Mouse (Mus musculus) stomach, postnatal 0 days (tissue): ENCODE measurements around the gene Pkm. TPM values are rescaled to one million over a fixed set of nuclear protein-coding genes. Genes with fewer than 3 reads are reported as not detected.

Experiments used
- ATAC-seq: fragments of 200-750 bp; cut with Nextera tagmentation; 2 replicates; pipeline ENCODE4 v1.8.0; 2017; ENCODE audit not compliant: low FRiP score, low TSS enrichment
- DNase-seq: peaks from one replicate; pipeline ENCODE4 v3.0.0-alpha.2; 2016; ENCODE audit warnings: low spot score
- H3K27ac ChIP-seq: fragments of 300-500 bp; sonication (generic); replicated peaks from 2 replicates; pipeline ENCODE4 v1.5.1; 2014; ENCODE audit warnings: mild to moderate bottlenecking, control low read depth
- H3K27me3 ChIP-seq: fragments of 300-500 bp; sonication (generic); 2 replicates; pipeline ENCODE4 v1.6.1; 2014; ENCODE audit warnings: low read length; ENCODE audit not compliant: control insufficient read depth, insufficient read depth
- H3K36me3 ChIP-seq: fragments of 300-500 bp; sonication (generic); 2 replicates; pipeline ENCODE4 v1.6.1; 2014; ENCODE audit warnings: low read length, mixed read lengths; ENCODE audit not compliant: control insufficient read depth, insufficient read depth
- H3K4me1 ChIP-seq: fragments of 300-500 bp; sonication (generic); replicated peaks from 2 replicates; pipeline ENCODE4 v1.6.1; 2014; ENCODE audit warnings: antibody characterized with exemption; ENCODE audit not compliant: control insufficient read depth, insufficient read depth
- H3K4me2 ChIP-seq: fragments of 300-500 bp; sonication (generic); replicated peaks from 2 replicates; pipeline ENCODE4 v1.6.1; 2014; ENCODE audit warnings: low read depth, mild to moderate bottlenecking, control low read depth, moderate library complexity
- H3K4me3 ChIP-seq: fragments of 300-500 bp; sonication (generic); 2 replicates; pipeline ENCODE4 v1.5.1; 2014; ENCODE audit warnings: low read depth, low read length, control low read depth
- H3K9ac ChIP-seq: fragments of 300-500 bp; sonication (generic); 2 replicates; pipeline ENCODE4 v1.6.1; 2014; ENCODE audit warnings: mild to moderate bottlenecking, low read length, control low read depth, mixed read lengths
- H3K9me3 ChIP-seq: fragments of 300-500 bp; sonication (generic); 2 replicates; pipeline ENCODE4 v1.6.1; 2016; ENCODE audit warnings: low read length; ENCODE audit not compliant: control insufficient read depth
- CTCF ChIP-seq: IDR thresholded peaks from 2 replicates; pipeline ENCODE4 v1.5.1; 2016; ENCODE audit warnings: antibody characterized with exemption, low read depth, mild to moderate bottlenecking, moderate library complexity
- EP300 ChIP-seq: optimal IDR thresholded peaks from 2 replicates; pipeline ENCODE3; 2016; ENCODE audit warnings: antibody characterized with exemption
- WGBS: fragments of 180-500 bp; shearing (Covaris S2); extraction: QIAGEN DNeasy Blood & Tissue Kit; methylation state at CpG from one replicate; pipeline ENCODE4 v1.1.7; 2014; 5-methylcytosine and 5-hydroxymethylcytosine counted together
- polyA plus RNA-seq: library from polyadenylated mRNA; unstranded; fragments of >200 nt; fragmentation: Nextera tagmentation; extraction: Ambion mirVana; gene quantifications from 2 replicates; pipeline ENCODE4 v1.2.1, GENCODE M21; 2015

Pkm gene
- polyA plus RNA-seq, 1 experiment from 2014 or later: 500 TPM

- Histone ChIP-seq H3K9ac (no peak overlapping the region), H3K9me3 (no peaks in the 10 kb centered on the region), H3K27ac (no peak overlapping the region), H3K4me1 (peaks cover 14% of the 10 kb centered on the region), H3K4me3 (no peak overlapping the region), H3K36me3 (peaks cover 10% of the 10 kb centered on the region; the same call in 1 of the 2 replicates), H3K27me3 (no peaks in the 10 kb centered on the region), H3K4me2 (no peak overlapping the region)
- no peak for DNase-seq
- ATAC-seq: no peak
- 70% methylated on average over 7 of the region's 7 CpGs for WGBS
- no peak for TF ChIP-seq EP300
- no peak for TF ChIP-seq CTCF
These were observed 7.1 kb downstream of the Pkm start for GRCm38 (mm10) chr9:59663226-59663625.

GRCm38 (mm10) chr9:59663957-59664356, 7.8 kb downstream of the Pkm start:
- DNase-seq (no peak), ATAC-seq (no peak)
- Histone ChIP-seq H3K9ac (no peak overlapping the region), H3K27me3 (no peaks in the 10 kb centered on the region), H3K36me3 (peaks cover 12% of the 10 kb centered on the region; the same call in 1 of the 2 replicates), H3K9me3 (no peaks in the 10 kb centered on the region), H3K4me3 (no peak overlapping the region), H3K4me2 (no peak overlapping the region), H3K4me1 (peaks cover 10% of the 10 kb centered on the region), H3K27ac (no peak overlapping the region)
- WGBS: 60% methylated on average over 3 of the region's 3 CpGs
- TF ChIP-seq CTCF (no peak), EP300 (no peak)

DNA sequence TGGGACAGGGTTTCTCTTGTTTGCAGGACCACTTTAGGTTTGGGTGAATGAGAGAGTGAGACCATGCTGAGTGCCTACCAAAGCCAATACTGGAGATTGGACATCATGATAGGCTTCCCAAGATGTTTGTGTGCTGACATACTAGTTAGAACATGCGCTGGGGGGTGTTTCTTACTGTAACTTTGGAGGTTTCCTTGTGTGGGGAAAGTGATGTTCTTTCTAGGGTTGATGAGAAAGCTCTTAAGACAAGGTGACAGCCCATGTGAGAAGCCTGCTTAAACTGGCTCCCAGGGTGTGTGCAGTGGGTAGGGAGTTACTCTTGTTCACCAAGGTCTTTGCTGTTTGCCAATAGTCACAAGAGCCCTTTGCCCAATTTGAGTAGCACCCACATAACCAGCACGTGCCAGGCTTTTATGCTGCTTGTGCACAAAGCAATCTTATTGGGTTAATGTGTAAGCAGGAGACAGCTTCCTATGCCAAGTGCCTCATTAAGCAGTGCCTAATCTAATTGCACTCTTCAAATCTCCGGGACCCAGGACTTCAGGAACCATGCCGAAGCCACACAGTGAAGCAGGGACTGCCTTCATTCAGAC, 8.6 kb downstream of the Pkm start:
- 61% methylated on average over 4 of the region's 4 CpGs for WGBS
- TF ChIP-seq EP300: no peak
- no peak overlapping the region for H3K4me2 ChIP-seq
- no peaks in the 10 kb centered on the region for H3K9me3 ChIP-seq
- no peaks in the 10 kb centered on the region for H3K27me3 ChIP-seq
- no peak overlapping the region for H3K4me3 ChIP-seq
- peak overlapping the region; percentile 25; the same call in 1 of the 2 replicates for H3K27ac ChIP-seq
- DNase-seq (peak; percentile 51), ATAC-seq (peak; percentile 70)
- H3K9ac ChIP-seq: no peak overlapping the region
- H3K4me1 ChIP-seq: peaks cover 5% of the 10 kb centered on the region
- peaks cover 14% of the 10 kb centered on the region for H3K36me3 ChIP-seq

GRCm38 (mm10) chr9:59666016-59666415, 9.8 kb downstream of the Pkm start:
- no peaks in the 10 kb centered on the region for H3K9me3 ChIP-seq
- H3K4me3 ChIP-seq: no peak overlapping the region
- no peaks in the 10 kb centered on the region for H3K4me1 ChIP-seq
- DNase-seq (no peak), ATAC-seq (no peak)
- no peak overlapping the region for H3K4me2 ChIP-seq
- TF ChIP-seq EP300 (no peak), CTCF (no peak)
- WGBS: 91% methylated on average over 8 of the region's 8 CpGs
- no peaks in the 10 kb centered on the region for H3K27me3 ChIP-seq
- H3K27ac ChIP-seq: no peak overlapping the region
- peaks cover 21% of the 10 kb centered on the region for H3K36me3 ChIP-seq
- H3K9ac ChIP-seq: no peak overlapping the region

- ATAC-seq (no peak), DNase-seq (no peak)
- TF ChIP-seq EP300: no peak
- no peak for TF ChIP-seq CTCF
- no peak overlapping the region for H3K4me2 ChIP-seq
- no peaks in the 10 kb centered on the region for H3K27me3 ChIP-seq
- H3K4me1 ChIP-seq: no peaks in the 10 kb centered on the region
- WGBS: 84% methylated on average over 1 of the region's 1 CpGs
- no peak overlapping the region for H3K27ac ChIP-seq
- no peaks in the 10 kb centered on the region for H3K9me3 ChIP-seq
- peaks cover 24% of the 10 kb centered on the region for H3K36me3 ChIP-seq
- H3K9ac ChIP-seq: no peak overlapping the region
- no peak overlapping the region for H3K4me3 ChIP-seq
These were observed 10.6 kb downstream of the Pkm start for GRCm38 (mm10) chr9:59666813-59667212.

DNA sequence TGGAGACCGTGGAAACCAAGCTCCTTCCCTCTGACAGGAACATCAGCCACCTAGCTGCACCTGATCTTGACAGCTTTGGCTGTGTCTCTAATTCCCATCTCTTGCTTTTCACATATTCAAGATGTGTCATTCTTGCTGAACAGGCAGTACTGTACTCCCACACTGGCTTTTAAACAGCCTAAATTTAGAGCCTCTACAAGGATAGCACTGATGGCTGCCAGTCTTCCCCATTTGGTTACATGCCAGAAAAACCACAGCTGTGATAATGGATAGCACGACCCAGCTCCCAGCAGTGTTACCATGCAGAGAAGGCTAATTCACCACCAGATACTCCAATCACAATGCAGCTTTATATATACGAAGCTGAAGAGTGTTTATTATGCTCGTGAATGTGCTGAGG, 11.1 kb downstream of the Pkm start:
- no peak for DNase-seq
- no peak for ATAC-seq
- Histone ChIP-seq H3K27ac (no peak overlapping the region), H3K27me3 (no peaks in the 10 kb centered on the region), H3K4me2 (no peak overlapping the region), H3K4me1 (no peaks in the 10 kb centered on the region), H3K36me3 (peaks cover 28% of the 10 kb centered on the region), H3K9me3 (no peaks in the 10 kb centered on the region), H3K9ac (no peak overlapping the region), H3K4me3 (no peak overlapping the region)
- TF ChIP-seq CTCF (no peak), EP300 (no peak)
- 46% methylated on average over 4 of the region's 4 CpGs for WGBS
